Comparison of ENCODE assay signal across 9 mouse cellular contexts in the genomic region with DNA sequence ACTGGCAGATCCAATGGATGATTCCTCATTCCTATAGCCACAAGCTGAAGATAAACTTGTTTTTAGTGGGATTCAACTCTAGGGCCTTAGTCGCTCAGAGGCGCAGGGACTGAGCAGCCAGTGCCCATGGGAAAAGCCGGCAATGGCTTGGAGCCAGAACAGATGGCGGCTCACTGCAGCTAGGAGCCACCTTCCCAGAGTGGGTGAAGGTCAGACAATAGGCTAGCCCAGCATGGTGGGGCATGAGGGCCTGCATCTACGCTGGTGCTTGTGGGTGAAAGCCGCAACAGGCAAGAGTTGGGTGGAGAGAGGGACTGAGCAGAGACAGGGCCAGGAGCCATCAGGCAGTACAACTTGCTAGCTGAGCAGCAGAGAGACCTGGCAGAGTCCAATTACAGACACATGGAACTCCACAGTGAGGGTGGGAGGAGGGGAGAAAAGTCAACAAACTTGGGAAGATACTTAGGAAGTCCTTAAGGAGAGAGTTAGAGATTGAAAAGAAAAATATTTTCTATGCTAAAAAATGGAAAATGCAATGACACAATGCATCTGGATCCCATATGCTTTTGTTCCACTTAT. TPM values are rescaled to one million over a fixed set of nuclear protein-coding genes. Genes with fewer than 3 reads are reported as not detected.
A peak's percentile ranks its signal among the peaks of the same experiment; 100 is the strongest.
DNase-seq lines count a peak whose midpoint lies in the region; ATAC-seq lines count a peak whose summit lies in the region.
"Had no signal": no experiment of that assay in that cellular context is flagged by ENCODE, and none has a peak within 500 bp of the region (broad histone marks: within the 10 kb centered on the region; RNA-seq: fewer than 3 reads in every experiment).

No protein-coding gene starts in this region.

- 0 out of 2 replicates have a peak overlapping the region, but pooled peaks have one; percentile 40 for H3K27ac ChIP-seq in hindbrain, embryonic 12.5 days
- H3K27ac ChIP-seq in liver, embryonic 11.5 days (ENCODE audit: low read depth, low read length): no peak overlapping the region
- H3K27ac ChIP-seq: macrophage had no signal

- peaks cover 4% of the 10 kb centered on the region for H3K4me1 ChIP-seq in hindbrain, embryonic 12.5 days
- no peaks in the 10 kb centered on the region for H3K4me1 ChIP-seq in liver, embryonic 11.5 days (replicated peaks; ENCODE audit: control insufficient read depth, insufficient read depth, low read length)

- no peaks in the 10 kb centered on the region for H3K27me3 ChIP-seq in hindbrain, embryonic 12.5 days
- H3K27me3 ChIP-seq in liver, embryonic 11.5 days (replicated peaks; ENCODE audit: control insufficient read depth, insufficient read depth, low read length): no peaks in the 10 kb centered on the region; the same call in 1 of the 2 replicates

- H3K9ac ChIP-seq in hindbrain, embryonic 12.5 days: no peak overlapping the region
- no peak overlapping the region for H3K9ac ChIP-seq in liver, embryonic 11.5 days (ENCODE audit: low read depth, low read length)

- no peaks in the 10 kb centered on the region for H3K36me3 ChIP-seq in hindbrain, embryonic 12.5 days
- H3K36me3 ChIP-seq in liver, embryonic 11.5 days (ENCODE audit: control insufficient read depth, insufficient read depth, low read length): no peaks in the 10 kb centered on the region

- H3K4me2 ChIP-seq in hindbrain, embryonic 12.5 days (replicated peaks): no peak overlapping the region
- H3K4me2 ChIP-seq in liver, embryonic 11.5 days: no peak overlapping the region

- 51% methylated on average over 6 of the region's 6 CpGs for WGBS in hindbrain, embryonic 12.5 days
- 78% methylated on average over 6 of the region's 6 CpGs for WGBS in liver, embryonic 11.5 days

- intact Hi-C loops in left cerebral cortex, postnatal 4 days (cut with DNase I): no loop called here

- H3K9me3 ChIP-seq in hindbrain, embryonic 12.5 days (replicated peaks): no peaks in the 10 kb centered on the region
- no peaks in the 10 kb centered on the region for H3K9me3 ChIP-seq in liver, embryonic 11.5 days (ENCODE audit: control insufficient read depth, low read length)

- no peak overlapping the region for H3K4me3 ChIP-seq in hindbrain, embryonic 12.5 days
- H3K4me3 ChIP-seq in liver, embryonic 11.5 days (ENCODE audit: low read depth, low read length): no peak overlapping the region

- ATAC-seq in hindbrain, embryonic 12.5 days (ENCODE audit: low FRiP score): no peak
- ATAC-seq in liver, embryonic 11.5 days (replicated peaks; ENCODE audit: low FRiP score): no peak

- peak; percentile 82 for DNase-seq in left cerebral cortex, postnatal 4 days
- no peak for DNase-seq in left cerebral cortex, adult 18-20 months (ENCODE audit: low spot score in 2 of 2)
- DNase-seq in cerebellum, adult 11-12 months: peak; percentile 55
- peak; percentile 21 for DNase-seq in embryo, embryonic 9.5 days (ENCODE audit: extremely low spot score)
- no peak for DNase-seq in liver, embryonic 11.5 days (ENCODE audit: low spot score)
- no peak for DNase-seq in testis, postnatal 10 days (ENCODE audit: low spot score)

RNA-seq across cellular contexts. Expression of a gene that starts 21.5 kb away (rescaled TPM):
- total RNA-seq in left cerebral cortex, postnatal 4 days (2021): under 1 TPM; 0.20 to 0.38 TPM
- not detected for total RNA-seq in left cerebral cortex, adult 18-20 months (2021)
- polyA plus RNA-seq in hindbrain, embryonic 12.5 days (2016; fragmentation: Nextera tagmentation; extraction: Ambion mirVana): not detected in 2 replicates
- polyA plus RNA-seq in liver, embryonic 11.5 days (2014; fragmentation: Nextera tagmentation; extraction: Ambion mirVana): 0.18 and 0.23 TPM in 2 replicates
- total RNA-seq: layer of hippocampus, adult 8-10 months had no signal
- polyA plus RNA-seq: macrophage had no signal

RNA-seq across cellular contexts. Expression of a gene that starts 31.1 kb away (rescaled TPM):
- 10 to 100 TPM; 10.8 to 15.0 TPM for total RNA-seq in left cerebral cortex, postnatal 4 days (2021)
- total RNA-seq in left cerebral cortex, adult 18-20 months (2021): 10 to 100 TPM in 1 of 2 experiments, 1 to 10 TPM in 1; 8.9 to 10.7 TPM
- 17.0 and 18.8 TPM in 2 replicates for polyA plus RNA-seq in hindbrain, embryonic 12.5 days (2016; fragmentation: Nextera tagmentation; extraction: Ambion mirVana)
- polyA plus RNA-seq in liver, embryonic 11.5 days (2014; fragmentation: Nextera tagmentation; extraction: Ambion mirVana): 17.6 and 20.4 TPM in 2 replicates
- polyA plus RNA-seq: macrophage had no signal

RNA-seq across cellular contexts. Expression of a gene that starts 51.6 kb away (rescaled TPM):
- total RNA-seq in left cerebral cortex, postnatal 4 days (2021): 10 to 100 TPM; 73.0 to 79.8 TPM
- total RNA-seq in left cerebral cortex, adult 18-20 months (2021): 100 to 1,000 TPM; 103 to 109 TPM
- polyA plus RNA-seq in hindbrain, embryonic 12.5 days (2016; fragmentation: Nextera tagmentation; extraction: Ambion mirVana): 190 and 202 TPM in 2 replicates
- polyA plus RNA-seq in liver, embryonic 11.5 days (2014; fragmentation: Nextera tagmentation; extraction: Ambion mirVana): 231 and 232 TPM in 2 replicates

Comparison
In these comparisons a context has a peak if more than half of its experiments do, and no peak if none do; other contexts are left out.
1. DNase-seq: peak in left cerebral cortex, postnatal 4 days (single experiment), cerebellum, adult 11-12 months (single experiment) and embryo, embryonic 9.5 days (single experiment); none in left cerebral cortex, adult 18-20 months (0 of 2), liver, embryonic 11.5 days (single experiment) and testis, postnatal 10 days (single experiment).